Mouse (Mus musculus): ENCODE measurements around the gene Gm20708. TPM values are rescaled to one million over a fixed set of nuclear protein-coding genes. Genes with fewer than 3 reads are reported as not detected.
A peak's percentile ranks its signal among the peaks of the same experiment; 100 is the strongest.
"Not testable (repeated sequence)": the region's sequence is repeated elsewhere in the genome, so short reads cannot be mapped to it uniquely, and the experiment has no call there.

Gene Gm20708
- polyA plus RNA-seq, 1 experiment from 2014 or later = 1.6 TPM

GRCm38 (mm10) chr11:117786294-117786693 lies 23.2 kb upstream of the Gm20708 start:
- WGBS = 13% methylated on average over 10 of the region's 10 CpGs
- Histone ChIP-seq H3K9ac (ENCODE audit: low read depth, low read length) (no peak overlapping the region), H3K36me3 (ENCODE audit: control insufficient read depth, insufficient read depth, low read length) (no peaks in the 10 kb centered on the region), H3K4me2 (ENCODE audit: low read length) (no peak overlapping the region), H3K27me3 (ENCODE audit: control insufficient read depth, insufficient read depth, low read depth, low read length) (peaks cover 18% of the 10 kb centered on the region), H3K4me3 (ENCODE audit: low read depth, low read length) (no peak overlapping the region), H3K4me1 (ENCODE audit: control insufficient read depth, insufficient read depth, low read length) (peaks cover 6% of the 10 kb centered on the region; the same call in 1 of the 2 replicates), H3K9me3 (replicated peaks; ENCODE audit: control insufficient read depth, low read length, poor library complexity, severe bottlenecking) (no peaks in the 10 kb centered on the region; the same call in 1 of the 2 replicates), H3K27ac (ENCODE audit: low read length) (no peak overlapping the region)
- ATAC-seq = no peak

DNA sequence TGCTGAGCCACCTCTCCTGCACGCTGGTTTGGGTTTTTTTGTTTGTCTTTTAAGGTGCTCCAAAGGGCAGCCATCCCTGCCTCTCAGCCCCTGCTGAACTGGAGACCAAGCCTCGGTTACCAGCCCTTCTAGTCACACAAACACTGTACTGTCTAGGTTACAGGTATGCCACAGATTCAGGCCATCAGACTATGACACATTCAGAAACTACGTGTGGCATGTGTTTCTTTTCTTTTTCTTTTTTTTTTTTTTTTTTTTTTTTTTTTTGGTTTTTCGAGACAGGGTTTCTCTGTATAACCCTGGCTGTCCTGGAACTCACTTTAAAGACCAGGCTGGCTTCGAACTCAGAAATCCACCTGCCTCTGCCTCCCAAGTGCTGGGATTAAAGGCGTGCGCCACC lies 21.0 kb upstream of the Gm20708 start:
- H3K4me1 ChIP-seq (ENCODE audit: control insufficient read depth, insufficient read depth, low read length); H3K36me3 ChIP-seq (ENCODE audit: control insufficient read depth, insufficient read depth, low read length); H3K4me3 ChIP-seq (ENCODE audit: low read depth, low read length); H3K27ac ChIP-seq (ENCODE audit: low read length); H3K9ac ChIP-seq (ENCODE audit: low read depth, low read length); H3K4me2 ChIP-seq (ENCODE audit: low read length); ATAC-seq; H3K9me3 ChIP-seq (replicated peaks; ENCODE audit: control insufficient read depth, low read length, poor library complexity, severe bottlenecking): not testable (repeated sequence)
- H3K27me3 ChIP-seq (ENCODE audit: control insufficient read depth, insufficient read depth, low read depth, low read length) = peaks cover 14% of the 10 kb centered on the region
- 88% methylated on average over 6 of the region's 7 CpGs for WGBS

DNA sequence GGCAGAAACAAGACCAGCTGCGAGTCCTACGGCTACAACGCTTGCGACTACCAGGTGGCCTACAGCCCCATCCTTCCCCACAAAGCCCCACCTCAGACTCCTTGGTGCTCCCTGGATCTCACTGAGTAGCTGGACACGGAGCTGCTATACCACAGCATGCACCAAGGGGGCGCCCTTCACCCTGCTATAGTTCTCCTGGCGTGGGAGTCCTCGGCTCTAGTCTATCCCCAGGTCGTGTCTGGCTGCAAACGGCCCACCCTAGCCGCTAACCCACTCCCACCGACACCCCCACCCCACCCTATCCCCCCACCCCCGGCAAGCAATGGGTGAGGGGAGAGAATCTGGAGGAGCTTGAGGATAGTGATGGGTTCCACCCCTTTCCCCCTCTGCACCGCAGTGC lies 19.2 kb upstream of the Gm20708 start:
- 4% methylated on average over 13 of the region's 14 CpGs for WGBS
- H3K9me3 ChIP-seq (replicated peaks; ENCODE audit: control insufficient read depth, low read length, poor library complexity, severe bottlenecking) = no peaks in the 10 kb centered on the region
- no peak for ATAC-seq
- no peak overlapping the region for H3K4me3 ChIP-seq (ENCODE audit: low read depth, low read length)
- H3K4me1 ChIP-seq (ENCODE audit: control insufficient read depth, insufficient read depth, low read length) = no peaks in the 10 kb centered on the region
- peaks cover 11% of the 10 kb centered on the region for H3K27me3 ChIP-seq (ENCODE audit: control insufficient read depth, insufficient read depth, low read depth, low read length)
- H3K9ac ChIP-seq (ENCODE audit: low read depth, low read length) = no peak overlapping the region
- H3K36me3 ChIP-seq (ENCODE audit: control insufficient read depth, insufficient read depth, low read length) = no peaks in the 10 kb centered on the region
- H3K27ac ChIP-seq (ENCODE audit: low read length) = no peak overlapping the region
- no peak overlapping the region; the same call in 1 of the 2 replicates for H3K4me2 ChIP-seq (ENCODE audit: low read length)

DNA sequence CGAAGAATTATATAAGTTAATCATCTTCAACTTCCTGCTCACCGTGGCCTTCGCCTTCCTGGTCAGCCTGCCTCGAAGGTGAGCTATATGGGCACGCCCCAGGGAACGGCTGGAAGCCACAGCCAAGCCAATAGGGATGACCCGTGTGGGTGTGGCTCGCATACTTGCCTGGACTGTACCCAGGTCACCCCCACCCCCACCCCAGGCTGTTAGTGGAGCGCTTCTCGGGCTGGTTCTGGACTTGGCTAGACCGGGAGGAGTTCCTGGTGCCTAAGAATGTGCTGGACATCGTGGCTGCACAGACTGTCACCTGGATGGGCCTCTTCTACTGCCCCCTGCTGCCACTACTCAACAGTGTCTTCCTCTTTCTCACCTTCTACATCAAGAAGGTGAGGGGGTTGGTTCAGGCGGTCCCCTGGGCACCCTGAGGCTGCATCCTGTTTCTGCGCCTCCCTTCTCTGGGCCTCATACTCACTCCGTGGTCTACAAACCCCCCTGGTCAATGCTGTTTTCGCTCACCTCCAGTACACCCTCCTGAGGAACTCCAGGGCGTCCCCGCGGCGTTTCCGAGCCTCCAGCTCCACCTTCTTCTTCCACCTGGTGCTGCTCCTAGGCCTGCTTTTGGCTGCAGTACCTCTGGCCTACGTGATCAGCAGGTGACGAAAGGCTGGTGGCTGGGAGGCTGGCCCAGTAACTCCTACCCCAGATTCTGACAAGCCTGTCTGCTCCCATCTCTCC lies 18.6 kb upstream of the Gm20708 start:
- Histone ChIP-seq H3K36me3 (ENCODE audit: control insufficient read depth, insufficient read depth, low read length) (no peaks in the 10 kb centered on the region), H3K4me3 (ENCODE audit: low read depth, low read length) (no peak overlapping the region), H3K27ac (ENCODE audit: low read length) (no peak overlapping the region), H3K4me2 (ENCODE audit: low read length) (no peak overlapping the region; the same call in 1 of the 2 replicates), H3K9ac (ENCODE audit: low read depth, low read length) (no peak overlapping the region), H3K4me1 (ENCODE audit: control insufficient read depth, insufficient read depth, low read length) (no peaks in the 10 kb centered on the region), H3K9me3 (replicated peaks; ENCODE audit: control insufficient read depth, low read length, poor library complexity, severe bottlenecking) (no peaks in the 10 kb centered on the region), H3K27me3 (ENCODE audit: control insufficient read depth, insufficient read depth, low read depth, low read length) (peaks cover 11% of the 10 kb centered on the region)
- no peak for ATAC-seq
- WGBS = 32% methylated on average over 22 of the region's 23 CpGs

DNA sequence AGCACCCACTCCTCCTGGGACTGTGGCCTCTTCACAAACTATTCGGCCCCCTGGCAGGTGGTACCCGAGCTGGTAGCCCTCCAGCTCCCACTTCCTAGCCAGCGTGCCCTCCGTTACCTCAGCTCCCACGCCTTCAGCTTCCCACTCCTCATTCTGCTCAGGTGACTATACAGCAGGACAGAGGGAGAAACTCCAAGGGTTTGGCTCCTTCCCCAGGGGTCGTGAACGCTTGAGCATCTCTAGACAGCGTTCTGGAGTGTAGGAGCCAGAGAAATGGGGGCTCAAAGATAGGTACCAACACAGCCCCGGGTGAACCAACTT lies 18.1 kb upstream of the Gm20708 start:
- WGBS = 86% methylated on average over 9 of the region's 9 CpGs
- no peak overlapping the region for H3K4me2 ChIP-seq (ENCODE audit: low read length)
- no peaks in the 10 kb centered on the region for H3K9me3 ChIP-seq (replicated peaks; ENCODE audit: control insufficient read depth, low read length, poor library complexity, severe bottlenecking)
- no peaks in the 10 kb centered on the region for H3K36me3 ChIP-seq (ENCODE audit: control insufficient read depth, insufficient read depth, low read length)
- no peak overlapping the region for H3K9ac ChIP-seq (ENCODE audit: low read depth, low read length)
- ATAC-seq = no peak
- peaks cover 11% of the 10 kb centered on the region for H3K27me3 ChIP-seq (ENCODE audit: control insufficient read depth, insufficient read depth, low read depth, low read length)
- H3K27ac ChIP-seq (ENCODE audit: low read length) = no peak overlapping the region
- no peak overlapping the region for H3K4me3 ChIP-seq (ENCODE audit: low read depth, low read length)
- no peaks in the 10 kb centered on the region for H3K4me1 ChIP-seq (ENCODE audit: control insufficient read depth, insufficient read depth, low read length)

- ATAC-seq = no peak
- Histone ChIP-seq H3K27me3 (ENCODE audit: control insufficient read depth, insufficient read depth, low read depth, low read length) (peaks cover 11% of the 10 kb centered on the region), H3K36me3 (ENCODE audit: control insufficient read depth, insufficient read depth, low read length) (no peaks in the 10 kb centered on the region), H3K9ac (ENCODE audit: low read depth, low read length) (no peak overlapping the region), H3K9me3 (replicated peaks; ENCODE audit: control insufficient read depth, low read length, poor library complexity, severe bottlenecking) (no peaks in the 10 kb centered on the region), H3K4me1 (ENCODE audit: control insufficient read depth, insufficient read depth, low read length) (no peaks in the 10 kb centered on the region), H3K27ac (ENCODE audit: low read length) (no peak overlapping the region), H3K4me2 (ENCODE audit: low read length) (peak overlapping the region; percentile 16; the same call in 1 of the 2 replicates), H3K4me3 (ENCODE audit: low read depth, low read length) (no peak overlapping the region)
- 10% methylated on average over 22 of the region's 22 CpGs for WGBS
These were observed 17.1 kb upstream of the Gm20708 start for GRCm38 (mm10) chr11:117792281-117792888.

- no peak for ATAC-seq
These were observed 15.4 kb upstream of the Gm20708 start for GRCm38 (mm10) chr11:117794035-117794551.

GRCm38 (mm10) chr11:117796954-117797353 lies 12.5 kb upstream of the Gm20708 start:
- Histone ChIP-seq H3K27me3 (ENCODE audit: control insufficient read depth, insufficient read depth, low read depth, low read length) (peaks cover 5% of the 10 kb centered on the region; the same call in 1 of the 2 replicates), H3K4me1 (ENCODE audit: control insufficient read depth, insufficient read depth, low read length) (no peaks in the 10 kb centered on the region), H3K9me3 (replicated peaks; ENCODE audit: control insufficient read depth, low read length, poor library complexity, severe bottlenecking) (no peaks in the 10 kb centered on the region), H3K4me3 (ENCODE audit: low read depth, low read length) (no peak overlapping the region), H3K27ac (ENCODE audit: low read length) (no peak overlapping the region), H3K4me2 (ENCODE audit: low read length) (no peak overlapping the region), H3K9ac (ENCODE audit: low read depth, low read length) (no peak overlapping the region), H3K36me3 (ENCODE audit: control insufficient read depth, insufficient read depth, low read length) (no peaks in the 10 kb centered on the region)
- 51% methylated on average over 5 of the region's 5 CpGs for WGBS
- no peak for ATAC-seq

More at GRCm38 (mm10) chr11:117794035-117794551, 15.4 kb upstream of the Gm20708 start:
- Histone ChIP-seq H3K9me3 (replicated peaks; ENCODE audit: control insufficient read depth, low read length, poor library complexity, severe bottlenecking) (no peaks in the 10 kb centered on the region), H3K4me2 (ENCODE audit: low read length) (no peak overlapping the region), H3K36me3 (ENCODE audit: control insufficient read depth, insufficient read depth, low read length) (no peaks in the 10 kb centered on the region), H3K27ac (ENCODE audit: low read length) (no peak overlapping the region), H3K27me3 (ENCODE audit: control insufficient read depth, insufficient read depth, low read depth, low read length) (peaks cover 11% of the 10 kb centered on the region), H3K9ac (ENCODE audit: low read depth, low read length) (no peak overlapping the region), H3K4me1 (ENCODE audit: control insufficient read depth, insufficient read depth, low read length) (no peaks in the 10 kb centered on the region), H3K4me3 (ENCODE audit: low read depth, low read length) (no peak overlapping the region)
- 43% methylated on average over 4 of the region's 4 CpGs for WGBS

GRCm38 (mm10) chr11:117797511-117798159 lies 11.8 kb upstream of the Gm20708 start, which contains the start of gene 6030468B19Rik:
Gene 6030468B19Rik, plus strand, starts transcription at chr11:117797660.
- H3K9me3 ChIP-seq (replicated peaks; ENCODE audit: control insufficient read depth, low read length, poor library complexity, severe bottlenecking) = no peaks in the 10 kb centered on the region
- no peak within 1 kb of the TSS for H3K9ac ChIP-seq (ENCODE audit: low read depth, low read length)
- no peak within 1 kb of the TSS for H3K4me3 ChIP-seq (ENCODE audit: low read depth, low read length)
- no peaks in the 10 kb centered on the region for H3K36me3 ChIP-seq (ENCODE audit: control insufficient read depth, insufficient read depth, low read length)
- WGBS = 72% methylated on average over 9 of the region's 9 CpGs
- ATAC-seq = no peak
- H3K27me3 ChIP-seq (ENCODE audit: control insufficient read depth, insufficient read depth, low read depth, low read length) = no peaks in the 10 kb centered on the region; the same call in 1 of the 2 replicates
- H3K27ac ChIP-seq (ENCODE audit: low read length) = no peak within 1 kb of the TSS
- H3K4me2 ChIP-seq (ENCODE audit: low read length) = no peak within 1 kb of the TSS
- no peaks in the 10 kb centered on the region for H3K4me1 ChIP-seq (ENCODE audit: control insufficient read depth, insufficient read depth, low read length)

Measured in midbrain, embryonic 16.5 days (tissue).